Mouse (Mus musculus): Measurements from ENCODE around the gene Arap2. TPM values are rescaled to one million over a fixed set of nuclear protein-coding genes. Genes with fewer than 3 reads are reported as not detected.

Gene Arap2
- 1 to 10 TPM; 7.8 to 9.7 TPM for total RNA-seq (2021)

GRCm38 (mm10) chr5:62765784-62766701, at the start of gene Arap2:
Gene Arap2 (minus strand): TSS chr5:62766159.
- intact Hi-C loops (cut with DNase I), result loop anchor here (10.0 kb wide), 1 partner anchor 51 kb away; no protein-coding TSS in a partner anchor
- DNase-seq, result peak; percentile 71 to 77

DNA sequence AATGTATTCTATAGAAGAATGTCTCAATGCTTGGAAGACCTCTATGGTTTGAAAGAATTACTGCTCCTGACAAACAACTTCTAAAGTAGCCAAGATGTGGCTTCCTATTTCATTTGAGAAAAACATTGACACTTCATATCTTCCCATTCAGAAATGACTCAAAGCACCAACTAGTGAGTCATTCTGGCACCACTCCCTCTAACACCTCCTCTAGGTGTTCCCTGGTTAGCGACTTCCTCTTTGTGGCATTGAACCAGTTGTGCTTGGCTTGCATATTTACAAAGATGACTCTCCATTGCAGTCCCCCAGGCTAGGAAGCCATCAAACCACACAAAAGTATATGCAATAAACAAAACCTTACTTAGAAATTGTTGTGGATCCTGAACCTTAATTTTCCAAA, 49.8 kb upstream of the Arap2 start:
- intact Hi-C loops (cut with DNase I), result no loop called here
- no peak for DNase-seq

- no peak for DNase-seq
These were observed 48.1 kb upstream of the Arap2 start for GRCm38 (mm10) chr5:62814072-62814414.

GRCm38 (mm10) chr5:62813402-62814071, 47.6 kb upstream of the Arap2 start, which contains the start of gene Dthd1:
Gene Dthd1 (plus strand): TSS chr5:62813823.
- intact Hi-C loops (cut with DNase I), result no loop called here
- no peak for DNase-seq

More at GRCm38 (mm10) chr5:62814072-62814414, 48.1 kb upstream of the Arap2 start:
- intact Hi-C loops (cut with DNase I), result no loop called here

GRCm38 (mm10) chr5:62792776-62793175, 26.8 kb upstream of the Arap2 start:
- DNase-seq, result no peak
- intact Hi-C loops (cut with DNase I), result no loop called here

DNA sequence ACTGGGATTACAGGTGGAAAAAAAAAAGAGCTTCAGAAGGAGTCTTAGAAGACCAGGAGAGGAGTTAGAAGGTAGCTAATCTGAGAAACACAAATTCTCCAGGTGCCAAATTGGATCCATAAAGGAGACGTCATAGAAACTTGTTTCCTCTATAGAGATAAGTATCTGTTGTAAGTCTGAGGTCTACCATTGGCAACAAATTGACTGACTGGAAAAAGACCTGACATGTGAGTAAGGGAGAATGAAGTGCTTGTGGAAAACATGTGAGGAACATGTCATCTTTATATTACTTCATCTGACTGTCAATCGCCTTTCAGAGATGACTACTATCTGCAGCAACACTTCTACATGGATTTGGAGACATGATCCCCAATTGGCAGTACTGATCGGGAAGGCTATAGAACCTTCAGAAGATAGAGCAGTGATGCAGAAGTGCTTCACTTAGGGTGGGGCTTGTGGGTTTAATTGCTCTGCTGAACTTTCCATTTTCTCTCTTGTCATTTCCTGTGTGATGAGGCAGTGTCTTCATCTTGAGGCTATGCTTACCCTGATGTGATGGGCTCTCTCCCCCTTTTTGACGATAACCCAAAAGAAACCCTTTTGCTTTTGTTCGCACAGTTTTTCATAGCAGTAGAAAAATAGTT, 25.1 kb upstream of the Arap2 start:
- intact Hi-C loops (cut with DNase I), result no loop called here
- no peak for DNase-seq

GRCm38 (mm10) chr5:62786809-62787208, 20.9 kb upstream of the Arap2 start:
- no peak for DNase-seq
- intact Hi-C loops (cut with DNase I), result no loop called here

GRCm38 (mm10) chr5:62778682-62779081, 12.7 kb upstream of the Arap2 start:
- no peak for DNase-seq

GRCm38 (mm10) chr5:62777804-62778203, 11.8 kb upstream of the Arap2 start:
- intact Hi-C loops (cut with DNase I), result no loop called here
- DNase-seq, result no peak

More at GRCm38 (mm10) chr5:62778682-62779081, 12.7 kb upstream of the Arap2 start:
- intact Hi-C loops (cut with DNase I), result no loop called here

DNA sequence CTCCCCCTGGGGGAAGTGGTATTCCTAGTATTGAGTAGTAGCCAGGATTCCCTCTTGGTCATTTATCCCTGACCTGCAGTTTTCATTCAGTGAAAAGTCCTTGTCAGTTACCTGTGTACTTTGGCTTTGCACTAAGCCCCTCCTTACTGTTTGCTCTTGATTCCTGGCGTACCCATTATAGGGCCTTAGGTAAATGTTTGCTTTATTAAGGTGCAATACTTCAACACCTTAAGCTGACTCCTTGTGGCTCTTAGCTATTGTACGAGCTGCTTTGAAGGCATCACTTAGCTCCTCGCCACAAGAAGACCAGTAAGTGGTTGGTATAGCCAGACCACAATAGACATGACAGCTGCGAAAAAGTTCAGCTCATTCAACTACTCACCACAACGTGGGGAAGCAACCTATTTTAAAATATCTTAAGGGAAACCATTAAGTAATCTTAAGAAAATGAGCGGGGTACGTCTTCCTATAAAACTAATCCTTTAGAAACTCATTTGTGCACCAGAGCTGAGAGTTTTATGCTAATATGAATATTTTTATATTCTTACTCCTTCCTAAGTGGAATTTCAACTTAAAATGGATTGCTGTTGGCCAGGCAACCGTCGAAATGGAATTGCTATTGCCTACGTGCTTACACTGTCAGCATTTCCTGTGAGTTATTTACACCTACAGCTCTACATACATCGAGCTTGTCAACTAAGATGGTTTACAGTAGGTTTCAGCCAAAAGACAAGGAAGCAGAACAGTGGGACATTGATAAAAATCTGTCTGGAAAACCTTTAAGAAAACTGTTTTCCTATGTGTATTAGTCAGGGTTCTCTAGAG, 6.0 kb upstream of the Arap2 start:
- intact Hi-C loops (cut with DNase I), result no loop called here
- no peak for DNase-seq

DNA sequence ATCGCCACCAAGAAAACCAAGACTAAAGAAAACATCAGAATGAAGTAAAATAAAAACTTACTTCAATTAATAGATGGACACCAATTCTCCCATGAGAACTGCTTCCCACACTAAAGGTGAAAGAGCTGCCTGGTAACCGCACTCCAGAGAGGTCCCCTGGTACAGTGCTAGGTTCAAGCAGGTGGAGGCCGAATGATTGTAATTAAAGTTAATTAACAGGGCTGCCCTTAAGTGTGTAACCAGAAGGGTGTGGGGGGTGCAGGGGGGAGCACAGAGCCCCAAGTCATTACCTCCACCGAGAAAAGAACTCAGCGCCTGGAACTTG, 538 bp downstream of the Arap2 start:
- DNase-seq, result no peak
- intact Hi-C loops (cut with DNase I), result loop anchor here (10.0 kb wide), 1 partner anchor 51 kb away; no protein-coding TSS in a partner anchor

- intact Hi-C loops (cut with DNase I), result loop anchor here (10.0 kb wide), 1 partner anchor 49 kb away; no protein-coding TSS in a partner anchor
These were observed 1.8 kb downstream of the Arap2 start for GRCm38 (mm10) chr5:62764161-62764560.

DNA sequence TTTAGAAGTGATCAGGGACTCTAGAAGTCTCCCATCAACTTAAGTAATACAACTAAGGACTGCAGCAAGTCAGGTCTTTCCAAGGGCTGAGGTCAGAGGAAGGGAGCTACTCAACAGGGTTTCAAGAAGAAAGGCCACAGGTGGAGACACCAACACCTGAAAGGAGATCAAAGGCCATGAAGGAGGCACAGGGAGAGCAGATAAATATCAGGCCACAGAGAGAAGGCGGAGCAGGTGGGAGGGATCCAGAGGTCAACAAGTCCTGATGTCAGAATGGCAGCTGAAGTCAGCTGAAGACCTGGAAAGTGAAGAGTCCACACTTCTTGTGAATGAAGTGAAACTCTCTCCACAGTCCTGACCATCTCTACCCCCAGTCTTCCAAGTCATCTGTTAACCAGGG, 2.9 kb downstream of the Arap2 start:
- intact Hi-C loops (cut with DNase I), result loop anchor here (10.0 kb wide), 1 partner anchor 48 kb away; no protein-coding TSS in a partner anchor
- DNase-seq, result peak in 1 of 2 experiments; percentile 15

More at GRCm38 (mm10) chr5:62764161-62764560, 1.8 kb downstream of the Arap2 start:
- DNase-seq, result no peak

GRCm38 (mm10) chr5:62762298-62762960, 3.5 kb downstream of the Arap2 start:
- intact Hi-C loops (cut with DNase I), result loop anchor here (10.0 kb wide), 1 partner anchor 48 kb away; no protein-coding TSS in a partner anchor
- peak in 1 of 2 experiments; percentile 18 for DNase-seq

- no peak for DNase-seq
- intact Hi-C loops (cut with DNase I), result loop anchor here (10.0 kb wide), 1 partner anchor 46 kb away; no protein-coding TSS in a partner anchor
These were observed 5.0 kb downstream of the Arap2 start for GRCm38 (mm10) chr5:62760791-62761504.

GRCm38 (mm10) chr5:62755808-62756527, 10.0 kb downstream of the Arap2 start:
- intact Hi-C loops (cut with DNase I), result no loop called here
- no peak for DNase-seq

DNA sequence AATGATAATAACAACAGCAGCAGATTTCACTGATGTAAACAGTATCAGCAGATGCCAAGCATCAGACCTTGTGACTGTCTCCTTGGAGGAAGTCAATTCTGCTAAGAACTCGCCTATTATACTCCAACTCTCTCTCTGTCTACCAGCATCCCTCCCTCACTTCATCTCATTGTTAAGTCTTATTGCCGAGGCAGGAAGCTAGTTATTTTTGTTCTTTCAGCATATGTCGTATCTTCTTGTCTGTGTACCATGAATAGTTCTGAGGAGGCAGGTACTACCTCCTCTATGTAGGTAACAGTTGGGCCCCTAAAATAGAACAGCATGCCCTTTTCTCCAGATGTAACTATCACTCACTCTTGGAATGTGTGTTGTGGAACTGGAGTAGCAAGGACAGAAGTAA, 13.0 kb downstream of the Arap2 start:
- DNase-seq, result no peak
- intact Hi-C loops (cut with DNase I), result no loop called here

- no peak for DNase-seq
- intact Hi-C loops (cut with DNase I), result no loop called here
These were observed 14.3 kb downstream of the Arap2 start for GRCm38 (mm10) chr5:62751692-62752091.
